Mouse (Mus musculus) cerebellum, adult 2 months (tissue): ENCODE measurements around the gene Olfr957. TPM values are rescaled to one million over a fixed set of nuclear protein-coding genes. Genes with fewer than 3 reads are reported as not detected.
A peak's percentile ranks its signal among the peaks of the same experiment; 100 is the strongest.

Experiments
- DNase-seq, 2 experiments: peaks; one replicate each; pipeline ENCODE4 v3.0.0; 2021
- H3K27ac ChIP-seq: fragments of 200-500 bp; 2 replicates; pipeline ENCODE4 v1.5.1; 2012; ENCODE audit warnings: low read length, control low read depth, inconsistent platforms; ENCODE audit not compliant: insufficient read depth
- H3K27me3 ChIP-seq: fragments of 200-500 bp; 2 replicates; pipeline ENCODE4 v1.6.1; 2012; ENCODE audit warnings: inconsistent platforms, mild to moderate bottlenecking, low read length, moderate library complexity; ENCODE audit not compliant: control insufficient read depth, insufficient read depth
- H3K4me1 ChIP-seq: fragments of 200-500 bp; 2 replicates; pipeline ENCODE4 v1.6.1; 2011; ENCODE audit warnings: low read length; ENCODE audit not compliant: control insufficient read depth, insufficient read depth
- H3K4me3 ChIP-seq: fragments of 200-500 bp; replicated peaks from 2 replicates; pipeline ENCODE3; 2011; ENCODE audit warnings: mild to moderate bottlenecking, low read depth, low read length, control low read depth; ENCODE audit not compliant: insufficient read depth
- CTCF ChIP-seq: fragments of 200-500 bp; IDR thresholded peaks from 2 replicates; pipeline ENCODE4 v1.5.1; 2011; ENCODE audit warnings: low read depth, mild to moderate bottlenecking, control low read depth, low read length, moderate library complexity, borderline replicate concordance; ENCODE audit not compliant: insufficient read depth
- POLR2A ChIP-seq: fragments of 200-500 bp; IDR thresholded peaks from 2 replicates; pipeline ENCODE4 v1.6.1; 2011; ENCODE audit warnings: low read length, control low read depth, borderline replicate concordance; ENCODE audit not compliant: insufficient read depth
- WGBS: fragments of 180-500 bp; shearing (Covaris S2); methylation state at CpG from one replicate; pipeline ENCODE4 v1.1.7; 2018; 5-methylcytosine and 5-hydroxymethylcytosine counted together
- polyA plus RNA-seq: library from polyadenylated mRNA; depleted of rRNA; stranded (reverse); fragments of >200 nt; gene quantifications from 2 replicates; pipeline ENCODE4 v1.2.3, GENCODE M21; 2012; rRNA removed

Gene Olfr957
- not detected in 2 replicates for polyA plus RNA-seq

DNA sequence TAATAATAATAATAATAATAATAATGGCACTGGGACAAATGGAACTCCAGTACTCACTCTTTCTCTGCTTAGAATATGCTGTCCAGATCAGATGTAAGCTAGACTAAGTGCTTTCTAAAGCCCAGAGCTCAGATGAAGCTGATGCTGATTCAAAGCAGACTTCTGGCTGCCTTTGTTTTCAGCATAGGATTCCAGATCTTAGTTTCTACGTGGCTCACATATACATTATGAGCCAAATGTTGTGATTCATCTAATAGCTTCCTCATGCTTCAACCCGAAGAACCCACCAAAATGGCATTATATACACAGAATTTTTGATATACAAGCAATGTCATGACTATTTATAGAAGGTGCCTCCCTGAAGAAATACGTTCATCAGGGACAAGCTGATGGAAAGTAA, at the start of gene Olfr957:
Gene Olfr957, minus strand, starts transcription at position 279 of the 400 bp plus-strand sequence.
- TF ChIP-seq CTCF (no peak), POLR2A (no peak)
- no peak for DNase-seq
- no peaks in the 10 kb centered on the region for H3K4me1 ChIP-seq
- H3K27me3 ChIP-seq = no peaks in the 10 kb centered on the region
- no peak within 1 kb of the TSS for H3K27ac ChIP-seq
- no peak within 1 kb of the TSS for H3K4me3 ChIP-seq
- 84% methylated on average over 3 of the region's 3 CpGs for WGBS

DNA sequence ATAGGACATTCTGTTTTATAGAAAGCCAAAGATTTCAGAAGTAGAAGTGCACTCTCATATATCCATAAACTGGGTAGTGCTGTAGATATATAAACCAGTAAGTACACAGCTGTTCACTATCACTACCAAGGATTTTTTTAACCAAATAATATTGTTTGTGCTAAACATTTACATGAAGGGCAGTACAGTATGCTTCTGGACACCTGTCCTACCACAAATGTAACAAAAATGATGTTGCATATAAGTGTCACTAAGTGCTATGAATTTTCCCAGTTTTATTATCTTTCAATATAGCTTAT, 42.7 kb upstream of the Olfr957 start:
- Histone ChIP-seq H3K4me3 (no peak overlapping the region), H3K27me3 (no peaks in the 10 kb centered on the region), H3K27ac (no peak overlapping the region), H3K4me1 (no peaks in the 10 kb centered on the region)
- no peak for TF ChIP-seq POLR2A
- DNase-seq = no peak

DNA sequence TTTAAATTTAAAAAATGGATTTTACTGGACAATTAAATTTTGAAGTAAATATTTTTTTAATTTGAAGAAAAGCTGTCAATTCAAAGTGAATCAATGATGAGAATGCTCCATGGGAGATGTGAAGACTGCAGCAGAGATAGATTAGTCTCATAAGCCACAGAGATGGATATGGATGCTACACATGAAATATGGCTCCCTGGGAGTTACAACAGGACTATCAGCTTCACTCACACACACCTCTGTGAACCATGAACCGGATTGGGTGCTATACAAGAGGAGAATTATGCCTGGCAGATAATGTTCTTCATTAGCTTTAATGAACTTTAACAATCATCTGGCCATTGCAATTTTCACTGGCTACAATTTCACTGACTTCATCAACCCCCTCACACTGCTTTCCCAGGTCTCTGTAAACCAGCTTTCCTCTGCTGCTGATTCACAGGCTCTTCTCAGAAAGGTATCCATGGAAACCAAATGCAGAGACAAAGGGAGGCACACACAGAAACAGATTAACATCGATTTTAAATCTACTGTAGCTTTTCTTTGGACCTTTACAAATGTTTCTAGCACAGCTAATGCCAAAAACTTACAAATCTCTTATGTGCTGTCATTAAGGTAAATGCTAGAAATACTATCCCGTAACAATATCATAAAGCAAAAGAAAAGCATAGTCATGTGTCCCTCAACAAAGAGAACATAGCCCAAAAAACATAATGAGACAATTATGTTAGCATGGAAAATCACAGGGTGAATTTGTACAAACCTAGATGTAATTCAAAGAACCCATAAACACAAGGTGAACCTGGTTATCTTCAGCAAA, 42.1 kb upstream of the Olfr957 start:
- no peak for DNase-seq
- WGBS = 57% methylated on average over 3 of the region's 3 CpGs
- H3K27ac ChIP-seq = no peak overlapping the region
- H3K4me3 ChIP-seq = no peak overlapping the region
- TF ChIP-seq POLR2A (no peak), CTCF (no peak)
- no peaks in the 10 kb centered on the region for H3K4me1 ChIP-seq
- no peaks in the 10 kb centered on the region for H3K27me3 ChIP-seq

DNA sequence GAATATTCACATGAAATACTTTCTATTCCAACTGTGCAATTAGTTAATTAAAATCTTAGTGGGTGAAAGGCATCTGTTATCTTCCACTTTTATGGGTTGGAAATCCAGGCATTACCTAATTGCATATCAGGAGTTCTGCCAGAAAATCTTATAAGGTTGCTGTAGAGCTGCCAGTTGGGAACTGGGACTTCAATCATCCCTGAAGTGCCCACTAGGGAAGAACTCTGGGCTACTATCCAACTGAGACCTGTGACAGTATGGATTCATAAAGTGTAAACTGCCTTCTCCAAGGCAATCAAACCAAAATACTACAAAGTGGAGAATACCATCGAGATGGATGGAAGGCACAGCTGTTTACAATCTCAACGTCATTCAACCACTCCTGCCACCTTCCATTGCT, 38.3 kb upstream of the Olfr957 start, which contains the start of gene Olfr958:
Gene Olfr958, minus strand, starts transcription at position 109 of the 400 bp plus-strand sequence.
- Histone ChIP-seq H3K27me3 (no peaks in the 10 kb centered on the region; the same call in 1 of the 2 replicates), H3K4me1 (no peaks in the 10 kb centered on the region), H3K27ac (no peak within 1 kb of the TSS), H3K4me3 (no peak within 1 kb of the TSS)
- peak in 1 of 2 experiments; percentile 3 for DNase-seq
- WGBS = 10% methylated on average over 2 of the region's 2 CpGs
- no peak for TF ChIP-seq CTCF
- TF ChIP-seq POLR2A = no peak

DNA sequence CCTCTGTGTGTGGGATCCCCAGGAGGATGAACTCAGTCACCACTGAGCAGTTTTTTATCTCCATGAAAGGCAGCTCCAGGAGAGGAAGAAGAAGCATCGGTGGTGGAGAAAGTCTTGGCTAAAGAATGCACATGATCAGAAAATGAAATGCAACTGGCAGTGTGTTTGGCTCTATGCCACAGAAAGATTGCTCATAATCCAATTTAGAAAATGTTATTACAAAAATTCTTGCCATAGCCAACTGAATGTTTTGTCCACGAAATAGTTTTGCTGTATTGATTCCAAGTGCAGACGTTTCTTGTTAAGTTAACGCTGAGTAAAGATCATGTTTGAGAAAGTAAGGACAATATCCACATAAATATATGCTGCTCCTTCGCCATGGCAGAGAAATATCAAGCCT, 35.2 kb upstream of the Olfr957 start:
- no peaks in the 10 kb centered on the region; the same call in 1 of the 2 replicates for H3K27me3 ChIP-seq
- no peak overlapping the region for H3K4me3 ChIP-seq
- WGBS = 35% methylated on average over 5 of the region's 5 CpGs
- DNase-seq = no peak
- no peak overlapping the region for H3K27ac ChIP-seq
- TF ChIP-seq CTCF (no peak), POLR2A (no peak)
- H3K4me1 ChIP-seq = no peaks in the 10 kb centered on the region

DNA sequence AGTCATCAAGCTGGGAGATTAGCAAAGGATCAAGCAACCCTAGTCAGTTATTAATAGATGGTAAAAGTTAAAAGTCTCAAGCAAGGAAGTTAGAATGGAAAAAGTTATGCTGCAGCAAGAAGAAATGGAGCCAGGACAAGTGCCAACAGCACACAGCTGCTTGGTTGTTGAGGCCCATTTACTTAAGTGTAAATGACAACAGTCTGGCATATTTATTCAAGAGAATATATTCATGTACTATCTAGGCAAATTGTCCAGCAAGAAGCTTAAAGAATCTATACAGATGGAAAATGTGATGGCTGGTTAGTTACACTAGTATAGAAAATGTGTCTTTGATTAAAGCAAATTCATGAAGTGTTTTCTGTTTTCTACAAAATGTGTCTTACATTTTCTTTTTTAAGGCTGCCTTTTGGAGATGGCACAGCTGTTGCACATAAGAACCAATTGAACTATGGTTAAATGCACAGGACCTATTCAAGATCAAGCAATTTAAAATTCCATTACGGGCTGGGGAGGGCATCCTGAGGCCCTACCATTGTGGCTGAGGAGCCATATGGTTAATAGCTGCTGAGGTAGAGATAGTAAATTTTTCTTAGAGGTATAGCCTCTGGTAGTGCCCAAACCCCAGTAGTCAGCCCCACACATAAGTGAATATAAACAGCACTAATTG, 8.1 kb upstream of the Olfr957 start:
- WGBS = 36% methylated on average over 1 of the region's 1 CpGs
- DNase-seq = no peak
- no peak for TF ChIP-seq POLR2A
- no peak for TF ChIP-seq CTCF
- Histone ChIP-seq H3K27me3 (no peaks in the 10 kb centered on the region), H3K4me3 (no peak overlapping the region), H3K4me1 (no peaks in the 10 kb centered on the region), H3K27ac (no peak overlapping the region)

DNA sequence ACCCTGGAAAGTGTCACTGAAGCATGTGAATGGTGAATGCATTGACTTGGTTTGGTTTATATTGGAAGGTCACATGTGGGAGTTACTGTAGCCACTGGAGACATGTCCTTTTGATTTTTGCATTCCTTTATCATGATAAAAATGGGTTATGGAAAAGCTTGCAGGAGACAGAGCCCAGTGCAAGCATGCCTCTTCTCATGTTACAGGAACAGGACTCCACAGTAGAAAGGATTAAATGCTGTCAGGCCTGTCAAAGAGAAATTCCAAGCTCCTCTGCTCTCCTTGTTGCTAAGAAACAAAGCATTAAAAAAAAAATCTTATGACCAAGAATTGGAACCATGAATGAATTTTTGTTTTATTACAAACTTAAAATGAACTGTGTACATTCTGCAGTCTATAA, 3.0 kb upstream of the Olfr957 start:
- TF ChIP-seq CTCF = no peak
- TF ChIP-seq POLR2A = no peak
- no peak overlapping the region for H3K4me3 ChIP-seq
- H3K27ac ChIP-seq = no peak overlapping the region
- DNase-seq = no peak
- H3K4me1 ChIP-seq = no peaks in the 10 kb centered on the region
- no peaks in the 10 kb centered on the region for H3K27me3 ChIP-seq

DNA sequence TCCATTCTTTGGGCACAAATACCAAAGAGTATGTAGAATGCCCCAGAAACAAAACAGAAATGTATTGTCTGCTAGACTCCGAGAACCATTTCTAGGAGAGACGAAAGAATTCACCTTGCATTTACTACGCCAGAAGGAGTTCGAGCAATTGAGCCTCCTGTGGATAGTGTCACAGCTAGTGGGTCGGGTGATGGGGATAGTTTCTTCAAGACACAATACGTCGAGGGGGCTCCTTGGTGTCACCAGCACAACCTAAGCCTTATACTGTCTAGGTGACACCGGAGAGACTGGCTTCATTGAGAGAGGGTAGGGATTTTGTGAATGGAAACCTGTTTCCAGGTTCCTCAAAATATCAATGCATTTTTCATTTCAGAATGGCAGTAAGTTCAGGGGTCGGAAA, 6.2 kb downstream of the Olfr957 start:
- 76% methylated on average over 9 of the region's 9 CpGs for WGBS
- TF ChIP-seq CTCF (no peak), POLR2A (no peak)
- H3K27me3 ChIP-seq = no peaks in the 10 kb centered on the region
- H3K4me3 ChIP-seq = no peak overlapping the region
- no peak overlapping the region for H3K27ac ChIP-seq
- DNase-seq = no peak
- H3K4me1 ChIP-seq = no peaks in the 10 kb centered on the region
